Mouse (Mus musculus) adrenal gland, postnatal 14 days (tissue): ENCODE measurements around the gene Gga3. TPM values are rescaled to one million over a fixed set of nuclear protein-coding genes. Genes with fewer than 3 reads are reported as not detected.

ENCODE experiments used
- DNase-seq: peaks from one replicate; pipeline ENCODE4 v3.0.0; 2021; ENCODE audit warnings: mixed read lengths
- total RNA-seq: library from RNA; stranded (reverse); gene quantifications from 2 replicates; pipeline ENCODE4 v1.2.3, GENCODE M21; 2021

Gene Gga3
- total RNA-seq, 1 experiment from 2014 or later: 19.5 TPM

DNA sequence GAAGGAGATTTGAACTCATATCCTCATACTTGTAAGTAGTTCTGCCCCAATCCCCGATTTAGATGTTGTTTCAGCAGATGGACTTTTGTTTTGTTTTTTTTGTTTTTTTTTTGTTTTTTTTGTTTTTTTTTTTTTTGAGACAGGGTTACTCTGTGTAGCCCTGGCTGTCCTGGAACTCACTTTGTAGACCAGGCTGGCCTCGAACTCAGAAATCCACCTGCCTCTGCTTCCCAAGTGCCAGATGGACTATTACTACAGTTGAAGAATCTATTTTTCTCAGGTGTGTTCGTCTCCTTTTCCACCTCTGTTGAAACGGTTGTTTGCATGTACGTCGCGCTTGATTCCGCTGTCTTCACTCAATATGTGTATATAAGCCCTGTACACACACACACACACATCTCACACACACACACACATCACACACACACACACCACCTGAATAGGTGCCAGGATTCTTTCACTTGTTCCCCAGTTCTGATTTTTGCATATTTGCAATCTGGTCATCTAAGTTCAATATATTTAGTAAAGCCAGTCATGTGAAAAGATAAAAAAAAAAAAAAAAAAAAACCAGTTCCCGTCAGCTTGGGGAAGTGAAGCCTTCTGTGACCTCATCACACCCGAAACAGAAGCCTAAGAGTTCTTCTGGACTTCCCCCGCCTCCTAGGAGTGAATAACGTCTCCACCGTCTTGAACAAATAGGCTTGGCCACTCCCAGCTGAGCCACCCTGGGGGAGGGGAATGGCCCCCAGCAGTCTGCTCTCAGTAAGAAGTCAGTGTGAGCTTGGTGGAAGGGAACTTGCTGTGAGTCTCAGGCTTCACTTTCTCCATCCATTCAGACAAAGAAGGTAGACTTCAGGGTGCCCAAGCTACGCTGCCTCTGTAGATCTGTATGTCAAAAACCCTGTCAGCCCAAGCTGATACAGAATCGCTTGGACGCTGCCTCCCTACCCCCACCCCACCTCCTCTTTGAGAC, 27.0 kb upstream of the Gga3 start:
- DNase-seq: no peak

DNA sequence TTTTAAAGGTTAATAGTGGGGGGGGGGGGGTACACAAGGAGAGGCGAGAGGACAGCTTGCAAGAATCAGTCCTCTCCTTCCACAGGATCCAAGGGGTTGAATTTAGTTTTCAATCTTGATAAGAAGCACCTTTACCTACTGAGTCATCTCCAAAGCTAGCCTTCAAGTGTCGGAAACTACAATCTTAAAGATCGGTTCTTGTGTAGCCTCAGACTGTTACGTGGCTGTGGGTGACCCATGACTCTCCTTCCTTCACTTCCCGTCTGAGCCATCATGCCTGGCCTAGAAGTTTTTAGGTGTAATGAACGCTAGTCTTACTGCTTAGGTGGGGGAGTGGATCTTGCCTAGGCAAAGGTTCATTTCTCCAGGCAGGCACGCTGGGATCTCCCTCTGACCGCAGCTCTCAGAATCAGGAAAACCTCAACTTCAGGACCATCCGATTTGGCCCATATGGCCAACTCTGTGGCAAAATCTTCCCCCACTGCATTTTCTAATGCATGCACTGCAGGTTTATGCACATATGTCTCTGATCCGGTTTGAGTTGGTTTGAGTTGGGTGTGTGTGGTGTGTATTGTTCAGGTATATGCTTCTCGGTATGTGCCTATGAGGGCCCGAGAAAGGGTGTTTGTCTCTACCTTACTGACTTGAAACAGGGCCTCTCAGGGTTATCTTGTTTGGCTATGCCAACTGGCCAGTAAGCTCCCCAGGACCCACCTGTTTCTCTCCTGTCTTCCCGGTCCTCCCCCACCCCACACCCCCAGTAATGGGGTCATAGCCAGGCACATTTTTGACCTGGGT, 26.1 kb upstream of the Gga3 start:
- no peak for DNase-seq

DNA sequence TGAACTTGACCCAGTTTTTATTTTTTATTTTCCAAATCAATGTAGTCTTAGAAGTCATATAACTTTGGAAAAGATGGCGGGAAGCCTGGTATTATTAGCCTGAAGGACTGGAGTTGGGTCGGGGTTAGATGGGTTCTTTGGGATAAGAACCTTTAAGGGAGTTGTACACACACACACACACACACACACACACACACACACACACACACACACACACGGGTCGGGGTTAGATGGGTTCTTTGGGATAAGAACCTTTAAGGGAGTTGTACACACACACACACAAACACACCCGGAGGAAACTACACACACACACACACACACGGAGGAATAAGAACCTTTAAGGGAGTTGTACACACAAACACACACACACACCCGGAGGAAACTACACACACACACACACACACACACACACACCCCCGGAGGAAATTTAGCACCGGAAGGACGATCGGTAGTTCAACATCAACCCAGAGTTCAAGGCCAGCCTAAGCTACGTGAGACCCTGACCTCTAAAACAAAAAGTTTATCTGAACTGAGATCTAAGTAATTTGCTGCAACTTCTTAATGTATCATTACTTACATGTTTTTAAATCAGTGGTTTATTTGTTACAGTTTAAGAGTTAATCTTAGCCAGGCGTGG, 24.7 kb upstream of the Gga3 start:
- no peak for DNase-seq

DNA sequence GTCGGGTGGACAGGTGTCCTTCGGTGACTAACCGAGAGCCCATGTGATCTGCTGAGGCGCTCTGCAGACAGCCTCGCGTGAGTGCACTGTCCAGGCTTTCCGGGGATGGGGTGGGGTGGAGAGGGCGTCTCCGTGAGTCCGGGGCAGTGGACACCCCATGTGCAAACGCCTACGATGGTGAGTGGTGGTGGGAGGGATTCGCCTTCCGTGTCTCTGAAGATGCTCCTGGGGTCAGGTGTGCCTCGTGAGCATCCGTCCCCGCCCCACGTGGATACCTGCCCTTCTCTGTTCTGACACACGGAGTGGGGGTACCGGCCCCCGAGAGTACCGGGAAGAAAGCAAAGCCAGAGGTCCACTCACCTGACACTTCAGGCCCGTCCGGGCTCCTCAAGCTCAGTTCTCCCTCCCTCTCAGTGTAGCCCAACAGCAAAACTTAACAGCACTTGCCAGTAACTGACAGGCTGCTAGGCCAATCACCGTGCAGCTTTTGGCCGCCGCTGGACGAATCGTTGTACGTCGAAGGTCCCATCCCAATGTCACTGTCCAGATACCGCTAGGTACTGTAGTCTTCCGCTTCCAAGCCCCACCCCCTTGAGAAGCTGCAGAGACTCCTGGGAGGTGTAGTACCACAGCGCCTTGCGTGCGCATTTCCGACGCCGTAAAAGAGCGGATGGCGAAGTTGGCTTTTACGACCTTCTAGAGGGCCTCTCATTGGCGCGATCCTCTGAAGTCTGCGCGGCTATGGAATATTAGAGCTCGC, 24.0 kb upstream of the Gga3 start, which contains the start of gene Slc25a19:
Gene Slc25a19, minus strand, starts transcription at position 591 of the 760 bp plus-strand sequence.
- DNase-seq: peak; percentile 99

DNA sequence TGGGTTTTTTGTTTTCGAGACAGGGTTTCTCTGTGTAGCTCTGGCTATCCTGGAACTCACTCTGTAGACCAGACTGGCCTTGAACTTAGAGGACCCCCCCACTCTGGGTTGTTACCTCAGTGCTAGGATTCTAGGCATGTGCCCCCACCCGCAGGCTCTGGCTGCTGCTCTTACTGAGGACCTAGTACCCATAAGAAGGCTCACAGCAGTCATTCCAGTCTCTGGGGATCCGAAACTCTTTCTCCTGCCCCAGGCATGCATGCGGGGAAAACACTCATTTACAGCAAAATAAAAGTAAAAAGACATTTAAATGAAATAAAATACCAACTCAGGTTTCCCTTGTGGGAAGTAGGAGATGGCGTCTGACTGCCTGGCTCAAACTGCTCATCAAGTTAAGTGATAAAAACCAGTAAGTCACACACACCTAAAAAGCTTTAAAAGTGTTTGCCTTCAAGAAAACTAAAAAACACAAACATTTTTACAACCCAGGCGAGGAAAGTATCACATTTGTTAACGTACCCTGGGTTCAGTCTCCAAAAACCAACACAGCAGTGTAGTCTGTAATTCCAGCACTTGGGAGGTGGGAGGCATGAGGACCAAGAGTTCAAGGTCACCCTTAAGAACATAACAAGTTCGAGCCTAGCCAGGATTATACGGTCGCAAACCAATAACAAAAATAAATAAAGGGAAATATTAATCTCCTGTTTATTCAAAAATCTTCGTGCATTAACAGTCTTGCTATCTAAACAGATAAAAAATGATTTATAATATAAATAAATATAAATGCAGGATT, 23.2 kb upstream of the Gga3 start:
- no peak for DNase-seq

DNA sequence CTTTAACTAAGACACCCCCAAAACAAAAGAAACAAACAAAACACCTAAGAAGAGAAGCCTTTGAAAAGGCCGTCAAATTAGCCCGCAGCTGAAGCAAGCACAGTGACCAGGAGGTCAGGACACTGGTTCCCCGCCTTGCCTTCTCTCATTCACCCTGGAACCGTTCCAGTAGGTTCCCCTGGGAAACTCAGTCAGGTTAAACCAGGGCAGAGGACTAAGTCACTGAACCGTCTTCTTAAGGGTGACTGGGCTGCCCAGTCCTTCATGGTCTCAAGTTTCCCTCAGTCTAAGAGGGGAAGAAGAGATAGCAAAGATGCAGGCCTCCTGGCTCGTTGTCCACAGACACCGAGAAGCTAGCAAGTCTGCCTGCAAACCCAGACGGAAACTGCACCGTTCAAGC, 22.0 kb upstream of the Gga3 start:
- peak; percentile 82 for DNase-seq

DNA sequence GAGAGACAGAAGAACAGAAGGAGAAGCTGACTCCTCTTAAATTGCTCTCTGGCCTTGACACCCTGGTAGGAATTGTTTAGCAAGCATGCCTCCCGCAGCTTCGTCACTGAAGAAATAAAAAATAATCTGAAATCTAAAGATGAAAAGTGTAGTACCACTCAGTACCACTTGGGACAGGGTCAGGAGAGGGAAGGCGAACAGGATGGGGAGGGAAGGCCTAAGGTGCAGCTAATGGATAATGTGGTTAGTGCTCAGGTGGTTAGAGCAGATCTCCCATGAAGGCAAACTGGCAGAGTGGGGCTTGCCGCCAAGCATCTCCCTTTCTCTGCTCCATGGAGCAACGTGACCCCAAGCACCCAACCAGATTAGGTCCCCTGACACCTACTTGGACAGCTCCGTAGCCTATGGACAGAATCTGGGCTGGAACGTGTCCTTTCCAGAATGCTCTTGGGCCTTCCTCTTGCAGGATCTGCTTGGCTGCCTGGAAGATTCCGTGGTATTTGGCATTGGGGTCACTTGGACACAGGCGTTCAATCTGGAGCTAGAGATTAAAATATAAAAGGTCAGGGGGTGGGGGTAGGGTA, 19.7 kb upstream of the Gga3 start:
- peak; percentile 54 for DNase-seq

DNA sequence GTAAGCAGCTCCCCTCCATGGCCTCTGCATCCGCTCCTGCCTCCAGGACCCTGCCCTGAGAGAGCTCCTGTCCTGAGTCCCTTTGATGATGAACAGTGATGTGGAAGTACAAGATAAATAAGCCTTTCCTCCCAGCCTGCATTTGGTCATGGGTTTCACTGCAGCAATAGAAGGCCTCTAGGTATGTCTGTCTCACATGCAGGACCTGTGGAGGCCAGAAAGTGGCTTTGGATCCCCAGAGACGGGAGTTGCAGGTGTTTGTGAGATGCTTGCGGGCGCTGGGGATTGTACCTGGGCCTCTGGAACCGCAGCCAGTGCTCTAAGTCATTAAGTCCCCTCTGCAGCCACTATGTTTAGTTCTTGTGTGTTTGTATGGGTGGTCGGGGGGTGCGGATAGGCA, 16.1 kb upstream of the Gga3 start:
- DNase-seq: no peak

DNA sequence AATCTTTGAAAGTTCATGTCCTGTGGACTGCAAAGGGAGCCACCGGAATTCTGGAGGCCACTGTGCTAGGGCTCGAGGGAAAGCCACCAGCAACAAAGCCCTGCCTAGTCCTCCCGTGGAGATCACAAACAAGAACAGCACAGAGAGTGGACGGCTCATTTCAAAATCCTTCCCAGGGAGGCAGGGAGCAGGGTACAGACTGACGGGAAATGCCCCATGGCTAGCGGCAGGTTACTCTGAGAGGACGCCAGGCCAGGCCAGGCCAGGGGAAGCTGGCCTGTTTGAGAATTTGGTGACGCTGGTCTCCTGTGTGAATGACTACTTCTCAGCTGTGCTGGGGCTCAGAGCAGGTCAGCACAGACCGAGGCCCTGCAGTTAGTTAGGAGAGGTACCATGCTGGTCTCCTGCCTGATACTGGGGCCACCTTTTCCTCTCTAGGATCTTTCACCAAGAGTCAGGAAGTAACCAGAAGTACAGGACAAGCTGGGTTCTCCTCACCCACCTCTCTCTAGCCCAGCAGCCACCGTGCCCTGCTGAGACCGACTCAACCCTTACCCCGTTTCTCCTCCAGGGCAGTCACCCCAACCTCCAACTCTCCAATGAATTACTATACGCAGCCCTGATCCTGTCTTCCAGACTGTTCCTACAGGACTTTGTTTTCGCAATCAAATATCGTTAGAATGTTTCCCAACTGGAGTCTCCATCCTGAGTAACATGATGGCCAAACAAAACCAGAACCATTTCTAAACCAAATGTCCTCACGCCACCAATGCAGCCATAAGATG, 15.1 kb upstream of the Gga3 start:
- no peak for DNase-seq

DNA sequence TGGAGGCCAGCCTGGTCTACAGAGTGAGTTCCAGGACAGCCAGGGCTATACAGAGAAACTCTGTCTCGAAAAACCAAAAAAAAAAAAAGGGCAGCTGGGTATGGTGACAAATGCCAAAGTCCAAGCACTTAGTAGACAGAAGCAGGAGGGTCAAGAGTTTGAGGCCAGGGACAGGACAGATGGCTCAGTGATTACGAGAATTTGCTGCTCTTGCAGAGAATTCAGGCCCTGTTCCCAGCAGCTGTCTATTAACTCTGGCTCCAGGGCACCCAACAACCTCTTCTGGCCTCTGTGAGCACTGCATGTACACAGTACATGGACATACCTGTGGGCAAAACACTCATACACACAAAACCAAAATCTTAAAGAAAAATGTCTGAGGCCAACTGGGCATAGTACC, 14.2 kb upstream of the Gga3 start:
- no peak for DNase-seq

DNA sequence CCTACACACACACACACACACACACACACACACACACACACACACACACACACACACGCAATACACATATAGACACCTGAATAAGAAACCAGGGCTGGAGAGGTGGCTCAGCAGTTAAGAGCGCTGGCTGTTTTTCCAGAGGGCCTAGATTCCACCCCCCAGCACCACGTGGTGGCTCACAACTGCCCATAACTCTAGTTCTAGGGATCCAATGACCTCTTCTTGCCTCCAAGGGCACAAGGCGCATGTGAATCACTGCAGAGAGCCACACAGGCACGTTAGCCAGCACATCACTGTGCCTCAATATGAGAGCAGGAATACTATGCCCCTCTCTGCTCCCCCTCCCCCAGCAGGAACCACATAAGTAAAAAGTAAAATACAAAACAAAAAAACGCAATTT, 13.0 kb upstream of the Gga3 start:
- DNase-seq: peak; percentile 79

DNA sequence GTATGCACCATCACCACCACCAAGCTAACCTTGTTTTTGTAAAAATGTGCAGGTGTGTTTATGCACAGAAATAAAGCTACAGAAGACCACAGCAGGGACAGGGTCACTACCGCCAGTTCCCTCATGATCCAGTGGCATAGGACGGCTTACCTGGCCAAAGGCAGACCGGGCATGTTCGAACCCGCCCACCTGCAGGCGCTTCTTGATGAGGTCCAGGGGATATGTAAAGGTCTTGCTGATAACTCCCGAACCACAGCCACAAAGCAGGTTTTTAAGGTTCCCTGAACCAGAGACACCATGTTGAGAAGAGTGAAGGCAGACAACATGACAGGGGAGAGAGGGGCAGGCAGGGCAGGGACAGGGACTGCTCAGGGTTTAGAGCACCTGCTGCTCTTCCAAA, 12.5 kb upstream of the Gga3 start:
- no peak for DNase-seq

DNA sequence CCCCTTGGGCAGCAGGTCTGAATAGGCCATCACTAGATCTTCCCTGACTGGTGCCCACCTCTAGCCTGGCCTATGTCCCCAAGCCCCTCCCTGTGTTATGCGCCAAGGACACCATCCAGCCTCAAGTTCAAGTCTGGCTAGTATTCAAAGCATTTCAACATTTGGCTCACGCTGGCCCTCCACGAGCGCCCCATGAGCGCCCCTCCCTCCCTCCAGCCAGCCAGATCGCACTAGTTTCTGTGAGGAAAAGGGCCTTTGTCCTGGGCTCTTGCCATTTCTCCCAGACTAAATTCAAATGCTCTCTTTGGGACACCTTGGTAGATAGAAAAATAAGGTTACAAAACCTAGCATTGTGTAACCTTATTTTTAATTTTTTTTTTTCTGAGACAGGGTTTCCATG, 12.0 kb upstream of the Gga3 start:
- DNase-seq: peak; percentile 71

DNA sequence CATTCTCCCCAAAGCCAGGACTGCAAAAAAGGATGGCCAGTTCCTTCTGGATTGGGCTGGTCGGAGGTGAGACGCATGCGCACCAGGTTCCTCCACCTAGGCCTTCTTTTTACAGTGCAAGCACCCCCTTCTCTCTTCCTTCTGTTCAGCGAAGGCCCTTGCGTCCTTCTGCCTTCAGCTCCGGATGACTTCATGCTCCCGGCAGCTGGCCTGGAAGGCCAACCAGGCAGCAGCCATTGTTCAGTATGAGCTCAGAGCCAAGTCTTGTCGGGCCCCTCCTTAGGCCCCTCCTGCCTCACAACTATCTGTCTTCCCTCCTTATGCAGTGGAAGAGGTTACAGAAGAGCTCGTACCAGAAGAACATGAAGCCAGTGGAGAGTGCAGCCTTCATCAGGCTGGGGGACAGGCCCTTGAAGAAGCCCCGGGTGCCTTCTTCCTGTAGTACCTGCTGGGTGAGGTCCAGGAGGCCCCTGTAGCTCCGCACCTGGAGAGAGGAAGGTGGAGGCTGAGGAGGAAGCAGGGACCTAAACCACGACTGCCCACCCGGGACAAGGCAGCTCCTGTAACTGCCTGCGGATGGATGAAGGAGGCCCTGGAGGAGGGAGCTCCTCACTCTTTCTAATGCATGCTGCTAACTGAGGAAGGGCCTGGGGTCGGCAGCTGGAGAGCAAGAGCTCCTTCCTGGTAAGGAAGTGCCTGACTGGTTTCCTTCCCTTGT, 11.4 kb upstream of the Gga3 start:
- DNase-seq: peak; percentile 80

DNA sequence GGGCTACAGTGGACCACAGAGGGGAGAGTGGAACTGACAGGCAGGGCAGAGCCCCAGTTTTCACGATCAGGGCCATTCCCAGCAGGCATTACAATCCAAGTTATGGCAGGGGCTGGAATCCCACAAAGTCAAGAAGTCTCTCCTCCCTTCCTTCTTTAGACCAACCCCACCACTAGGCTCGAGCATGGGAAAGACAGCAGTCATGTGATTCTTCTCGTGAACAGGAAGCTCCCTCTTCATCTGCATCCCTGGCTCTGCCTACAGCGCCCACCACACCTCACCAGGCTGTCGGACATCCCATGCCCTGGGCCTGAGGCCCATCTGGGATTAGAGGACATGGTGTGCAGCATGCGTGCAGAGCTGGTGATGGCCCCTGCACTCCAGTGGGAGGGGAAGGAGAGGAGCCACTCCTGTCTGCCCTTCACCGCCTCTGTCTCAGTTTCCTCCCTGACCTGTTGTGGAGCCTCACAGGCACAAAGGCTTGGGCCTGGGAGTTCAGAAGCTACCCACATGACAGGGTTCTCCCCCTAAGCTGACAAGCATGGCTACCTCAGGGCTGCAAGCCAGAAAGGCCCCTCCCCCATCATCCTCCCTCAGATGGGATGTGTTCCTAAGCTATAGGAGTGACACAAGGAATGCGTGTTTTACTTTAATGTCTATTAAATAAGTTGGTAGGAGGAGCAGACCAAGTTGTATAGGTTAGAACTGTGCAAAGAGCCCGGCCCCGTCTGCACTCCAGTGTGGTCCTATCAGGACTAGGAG, 10.7 kb upstream of the Gga3 start:
- no peak for DNase-seq

DNA sequence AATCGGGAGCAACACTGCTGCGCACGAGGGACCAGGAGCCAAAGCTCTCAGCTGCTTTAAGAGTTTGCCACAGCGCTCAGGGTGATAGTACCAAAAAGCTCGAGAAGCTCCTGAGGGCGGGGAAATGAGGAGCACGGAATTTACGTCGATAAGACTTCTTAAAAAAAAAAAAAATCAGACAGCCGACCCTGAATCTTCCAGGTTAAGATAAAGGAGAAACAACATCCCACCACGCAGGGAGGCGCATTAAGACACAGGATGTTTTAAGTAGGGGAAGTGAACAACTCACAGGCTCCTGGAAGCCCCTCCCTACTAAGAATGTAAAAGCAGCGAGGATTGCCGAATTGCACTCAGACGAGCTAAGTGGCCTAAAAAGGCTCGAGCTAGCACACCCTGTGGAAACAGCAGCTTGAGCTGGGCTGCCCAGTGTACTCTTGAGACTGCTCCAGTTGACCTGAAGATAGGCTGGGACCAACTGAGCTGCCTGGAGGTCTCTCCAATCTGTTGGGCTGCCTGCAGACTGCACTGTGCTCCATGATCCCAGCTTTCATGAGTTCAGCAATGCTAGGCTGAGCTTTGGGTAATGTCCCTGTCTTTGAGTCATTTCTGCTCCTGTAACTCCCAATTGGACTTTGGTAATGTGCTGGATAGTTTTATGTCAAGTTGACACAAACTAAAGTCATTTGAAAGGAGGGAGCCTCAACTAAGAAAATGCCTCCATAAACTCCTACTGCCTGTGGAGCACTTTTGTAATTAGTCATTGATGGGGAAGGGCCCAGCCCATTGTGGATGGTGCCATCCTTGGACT, 9.5 kb upstream of the Gga3 start:
- DNase-seq: no peak

DNA sequence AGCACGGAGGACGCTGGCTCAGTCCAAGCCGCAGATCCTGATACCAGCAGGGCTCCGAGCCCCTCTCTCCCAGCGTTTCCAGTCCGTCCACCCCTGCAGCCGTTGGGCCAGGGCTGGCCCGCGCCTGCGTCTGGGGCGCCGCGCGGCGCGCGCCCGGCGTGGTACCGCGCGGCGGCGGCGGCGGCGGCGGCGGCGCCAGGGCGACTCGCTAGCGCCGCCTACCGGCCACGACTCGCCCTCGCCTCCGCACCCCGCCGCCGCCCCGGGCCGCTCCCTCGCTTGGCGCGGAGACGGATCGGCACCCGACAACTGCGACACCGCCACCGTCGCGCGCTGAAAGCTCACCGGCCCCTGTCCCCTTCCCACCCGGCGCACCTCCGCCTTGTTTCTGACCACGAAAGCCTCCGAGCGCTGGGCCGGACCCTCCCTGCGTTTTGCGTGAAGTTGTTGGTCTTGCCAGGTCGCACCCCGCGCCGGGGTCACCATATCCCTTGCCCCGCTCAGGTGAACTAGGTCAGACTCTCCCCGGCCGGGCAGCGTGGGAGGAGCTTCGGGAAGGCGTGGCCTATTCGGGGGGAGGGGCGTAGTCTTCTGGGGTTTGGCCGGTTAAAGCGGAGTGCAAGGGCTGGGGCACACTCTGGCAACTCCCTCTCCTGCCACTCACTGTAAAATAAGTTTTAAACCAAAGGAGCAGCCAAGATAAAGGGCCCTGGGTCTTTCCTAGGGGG, 8.7 kb upstream of the Gga3 start, which contains the start of gene Mif4gd:
Gene Mif4gd, minus strand, starts transcription at position 560 of the 728 bp plus-strand sequence.
- peak; percentile 97 for DNase-seq
